Comparison of ENCODE assay signal across 15 mouse cellular contexts in genomic region chr15:81594146-81594696, GRCm38 (mm10).
"Had no signal": no experiment of that assay in that cellular context is flagged by ENCODE, and none has a peak within 500 bp of the region (broad histone marks: within the 10 kb centered on the region; RNA-seq: fewer than 3 reads in every experiment).

No protein-coding gene starts in this region.

- DNase-seq: kidney, adult 8-10 months; kidney, postnatal 25 days; layer of hippocampus, adult 9-11 months; layer of hippocampus, postnatal 36 days; liver; liver, embryonic 13.5 days; liver, postnatal 0 days; lung, postnatal 14 days; right cerebral cortex, postnatal 4 days had no signal

- H3K4me3 ChIP-seq: limb, embryonic 12.5 days; liver, embryonic 13.5 days; lung, embryonic 15.5 days; midbrain, embryonic 13.5 days; myocyte; neural tube, embryonic 15.5 days had no signal

- H3K27me3 ChIP-seq: limb, embryonic 12.5 days; liver, embryonic 13.5 days; lung, embryonic 15.5 days; midbrain, embryonic 13.5 days; neural tube, embryonic 15.5 days had no signal

- H3K4me2 ChIP-seq: limb, embryonic 12.5 days; liver, embryonic 13.5 days; lung, embryonic 15.5 days; midbrain, embryonic 13.5 days; neural tube, embryonic 15.5 days had no signal

- H3K9ac ChIP-seq: limb, embryonic 12.5 days; liver, embryonic 13.5 days; liver, postnatal 0 days; lung, embryonic 15.5 days; midbrain, embryonic 13.5 days; neural tube, embryonic 15.5 days had no signal

- H3K4me1 ChIP-seq: limb, embryonic 12.5 days had no signal

- ATAC-seq: liver, postnatal 0 days; midbrain, embryonic 13.5 days had no signal

- H3K9me3 ChIP-seq: limb, embryonic 12.5 days; liver, embryonic 13.5 days; lung, embryonic 15.5 days; midbrain, embryonic 13.5 days; neural tube, embryonic 15.5 days had no signal

- H3K27ac ChIP-seq: limb, embryonic 12.5 days; liver, embryonic 13.5 days; lung, embryonic 15.5 days; macrophage; midbrain, embryonic 13.5 days; neural tube, embryonic 15.5 days had no signal
